Mouse (Mus musculus) layer of hippocampus, adult 2 months (tissue): Measurements from ENCODE around the gene Mlxipl. TPM values are rescaled to one million over a fixed set of nuclear protein-coding genes. Genes with fewer than 3 reads are reported as not detected.
A peak's percentile ranks its signal among the peaks of the same experiment; 100 is the strongest.

ENCODE experiments used
- DNase-seq, 2 experiments: peaks; one replicate each; pipeline ENCODE4 v3.0.0; 2022; ENCODE audit warnings: low spot score in 2 of 2
- H3K27ac ChIP-seq: fragments of 200-600 bp; 2 replicates; pipeline ENCODE4 v1.8.1; 2022
- H3K4me3 ChIP-seq: fragments of 200-600 bp; 2 replicates; pipeline ENCODE4 v1.8.1; 2022; ENCODE audit warnings: mild to moderate bottlenecking
- CTCF ChIP-seq: fragments of 200-600 bp; conservative IDR thresholded peaks from 2 replicates; pipeline ENCODE4 v1.8.1; 2022; ENCODE audit warnings: antibody characterized with exemption, mild to moderate bottlenecking, moderate library complexity
- total RNA-seq, 2 experiments: library from RNA; stranded (reverse); gene quantifications; 2 replicates each; pipeline ENCODE4 v1.2.3; 2021

Mlxipl gene
- total RNA-seq, 2 experiments from 2014 or later = 6.2 to 6.7 TPM

- H3K27ac ChIP-seq = peak overlapping the region; percentile 94
- DNase-seq = peak; percentile 42 to 57
- TF ChIP-seq CTCF = peak; percentile 31; the same call in 1 of the 2 replicates
- H3K4me3 ChIP-seq = no peak overlapping the region
Measured at GRCm38 (mm10) chr5:135183131-135183861, 93.6 kb downstream of the Mlxipl start.

GRCm38 (mm10) chr5:135185016-135185415 lies 95.3 kb downstream of the Mlxipl start:
- no peak for TF ChIP-seq CTCF
- H3K27ac ChIP-seq = no peak overlapping the region; the same call in 1 of the 2 replicates
- DNase-seq = no peak

GRCm38 (mm10) chr5:135185596-135185995 lies 95.9 kb downstream of the Mlxipl start:
- Histone ChIP-seq H3K4me3 (no peak overlapping the region), H3K27ac (peak overlapping the region; percentile 96; the same call in 1 of the 2 replicates)
- no peak for DNase-seq
- peak; percentile 69 for TF ChIP-seq CTCF

More at GRCm38 (mm10) chr5:135185016-135185415, 95.3 kb downstream of the Mlxipl start:
- no peak overlapping the region for H3K4me3 ChIP-seq

GRCm38 (mm10) chr5:135186231-135186620 lies 96.5 kb downstream of the Mlxipl start:
- peak overlapping the region; percentile 86 for H3K4me3 ChIP-seq
- peak overlapping the region; percentile 96 for H3K27ac ChIP-seq
- TF ChIP-seq CTCF = no peak
- no peak for DNase-seq

- peak; percentile 97 to 98 for DNase-seq
- Histone ChIP-seq H3K27ac (peak within 1 kb of the TSS; percentile 96), H3K4me3 (peak within 1 kb of the TSS; percentile 86)
- TF ChIP-seq CTCF = no peak; the same call in 1 of the 2 replicates
Measured at GRCm38 (mm10) chr5:135186621-135187348, 97.1 kb downstream of the Mlxipl start, which contains the start of gene Baz1b. TSS of gene Baz1b (plus strand) at chr5:135187264.

GRCm38 (mm10) chr5:135187349-135188213 lies 97.9 kb downstream of the Mlxipl start:
- Histone ChIP-seq H3K4me3 (peak overlapping the region; percentile 86), H3K27ac (peak overlapping the region; percentile 96)
- peak in 1 of 2 experiments; percentile 68 for DNase-seq
- 0 out of 2 replicates have a peak, but pooled peaks have one; percentile 14 for TF ChIP-seq CTCF

Other genes starting within 250 kb of the Mlxipl start
- not detected for gene Tmem270, start 183.2 kb upstream of the Mlxipl start, total RNA-seq
- not detected for gene Cldn13, start 174.4 kb upstream of the Mlxipl start, total RNA-seq
- 10 to 100 TPM in 1 of 2 experiments, 1 to 10 TPM in 1; 8.2 to 10.8 TPM for gene Mettl27, start 157.5 kb upstream of the Mlxipl start, total RNA-seq
- gene Cldn4, start 143.0 kb upstream of the Mlxipl start, total RNA-seq = not detected
- under 1 TPM in 1 of 2 experiments, not detected in 1; 0.37 TPM for gene Cldn3, start 103.7 kb upstream of the Mlxipl start, total RNA-seq
- 10 to 100 TPM; 30.0 to 32.7 TPM for gene Abhd11, start 80.7 kb upstream of the Mlxipl start, total RNA-seq
- 10 to 100 TPM; 92.3 to 97.6 TPM for gene Stx1a, start 66.4 kb upstream of the Mlxipl start, total RNA-seq
- 10 to 100 TPM; 39.1 to 43.1 TPM for gene Dnajc30, start 25.7 kb upstream of the Mlxipl start, total RNA-seq
- 10 to 100 TPM; 49.9 to 53.4 TPM for gene Bud23, start 24.9 kb upstream of the Mlxipl start, total RNA-seq
- gene Vps37d, start 11.6 kb upstream of the Mlxipl start, total RNA-seq = 10 to 100 TPM; 29.4 to 30.3 TPM
- 10 to 100 TPM; 29.8 to 32.0 TPM for gene Tbl2, start 59.8 kb downstream of the Mlxipl start, total RNA-seq
- gene Bcl7b, start 78.4 kb downstream of the Mlxipl start, total RNA-seq = 10 to 100 TPM; 55.1 to 62.6 TPM
- gene Baz1b, start 97.4 kb downstream of the Mlxipl start, total RNA-seq = 10 to 100 TPM; 79.9 to 87.5 TPM
- gene Fzd9, start 161.3 kb downstream of the Mlxipl start, total RNA-seq = 1 to 10 TPM; 4.5 to 5.0 TPM